Mouse (Mus musculus): ENCODE measurements around the gene Hecw2. TPM values are rescaled to one million over a fixed set of nuclear protein-coding genes. Genes with fewer than 3 reads are reported as not detected.

The Hecw2 gene
- polyA plus RNA-seq, 1 experiment from 2014 or later = 4.6 TPM

- no peak for ATAC-seq
- WGBS = 91% methylated on average over 7 of the region's 7 CpGs
These were observed 339.2 kb downstream of the Hecw2 start for GRCm38 (mm10) chr1:53855732-53856131.

GRCm38 (mm10) chr1:53852086-53852610, 342.8 kb downstream of the Hecw2 start:
- no peak for ATAC-seq
- 93% methylated on average over 3 of the region's 3 CpGs for WGBS
- Histone ChIP-seq H3K4me3 (replicated peaks; ENCODE audit: low read length) (no peak overlapping the region), H3K4me2 (ENCODE audit: low read length) (no peak overlapping the region), H3K27ac (ENCODE audit: low read length) (no peak overlapping the region), H3K4me1 (replicated peaks; ENCODE audit: control insufficient read depth, insufficient read depth, low read length) (no peaks in the 10 kb centered on the region), H3K27me3 (replicated peaks; ENCODE audit: control insufficient read depth, insufficient read depth, low read length) (no peaks in the 10 kb centered on the region), H3K9ac (replicated peaks; ENCODE audit: low read depth, low read length) (no peak overlapping the region), H3K9me3 (ENCODE audit: control insufficient read depth, low read length) (no peaks in the 10 kb centered on the region), H3K36me3 (ENCODE audit: control insufficient read depth, insufficient read depth) (no peaks in the 10 kb centered on the region)

More at GRCm38 (mm10) chr1:53855732-53856131, 339.2 kb downstream of the Hecw2 start:
- Histone ChIP-seq H3K36me3 (ENCODE audit: control insufficient read depth, insufficient read depth) (no peaks in the 10 kb centered on the region), H3K9ac (replicated peaks; ENCODE audit: low read depth, low read length) (no peak overlapping the region), H3K4me1 (replicated peaks; ENCODE audit: control insufficient read depth, insufficient read depth, low read length) (no peaks in the 10 kb centered on the region), H3K27ac (ENCODE audit: low read length) (no peak overlapping the region), H3K4me2 (ENCODE audit: low read length) (no peak overlapping the region), H3K27me3 (replicated peaks; ENCODE audit: control insufficient read depth, insufficient read depth, low read length) (no peaks in the 10 kb centered on the region), H3K9me3 (ENCODE audit: control insufficient read depth, low read length) (no peaks in the 10 kb centered on the region), H3K4me3 (replicated peaks; ENCODE audit: low read length) (no peak overlapping the region)

- WGBS = 81% methylated on average over 8 of the region's 8 CpGs
- Histone ChIP-seq H3K9ac (replicated peaks; ENCODE audit: low read depth, low read length) (no peak overlapping the region), H3K4me1 (replicated peaks; ENCODE audit: control insufficient read depth, insufficient read depth, low read length) (no peaks in the 10 kb centered on the region), H3K9me3 (ENCODE audit: control insufficient read depth, low read length) (no peaks in the 10 kb centered on the region), H3K4me3 (replicated peaks; ENCODE audit: low read length) (no peak overlapping the region), H3K4me2 (ENCODE audit: low read length) (no peak overlapping the region), H3K27me3 (replicated peaks; ENCODE audit: control insufficient read depth, insufficient read depth, low read length) (no peaks in the 10 kb centered on the region), H3K36me3 (ENCODE audit: control insufficient read depth, insufficient read depth) (no peaks in the 10 kb centered on the region), H3K27ac (ENCODE audit: low read length) (no peak overlapping the region)
- ATAC-seq = no peak
These were observed 343.6 kb downstream of the Hecw2 start for GRCm38 (mm10) chr1:53851334-53851733.

DNA sequence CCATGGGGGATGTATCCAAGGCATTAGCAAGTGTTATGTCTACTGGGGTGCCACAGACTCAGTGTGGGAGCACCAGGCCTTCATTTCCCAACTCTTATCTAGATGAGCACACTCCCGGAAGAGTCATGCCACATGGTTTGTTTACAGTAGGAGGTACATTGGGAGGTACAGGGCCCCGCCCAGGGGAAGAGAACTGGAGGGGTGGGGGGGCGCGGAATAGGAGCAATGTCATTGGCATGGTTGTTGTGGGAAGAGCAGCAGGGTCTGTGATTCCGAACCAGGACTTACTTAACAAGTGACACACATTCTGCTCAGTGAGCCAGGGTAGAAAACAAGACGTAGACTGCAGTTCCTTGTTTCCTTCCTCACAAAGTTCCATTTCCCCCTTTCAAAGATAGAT, 344.1 kb downstream of the Hecw2 start:
- no peak for ATAC-seq

GRCm38 (mm10) chr1:53846665-53847237, 348.2 kb downstream of the Hecw2 start:
- Histone ChIP-seq H3K9ac (replicated peaks; ENCODE audit: low read depth, low read length) (no peak overlapping the region), H3K36me3 (ENCODE audit: control insufficient read depth, insufficient read depth) (no peaks in the 10 kb centered on the region), H3K27me3 (replicated peaks; ENCODE audit: control insufficient read depth, insufficient read depth, low read length) (no peaks in the 10 kb centered on the region), H3K4me1 (replicated peaks; ENCODE audit: control insufficient read depth, insufficient read depth, low read length) (no peaks in the 10 kb centered on the region), H3K9me3 (ENCODE audit: control insufficient read depth, low read length) (no peaks in the 10 kb centered on the region), H3K4me3 (replicated peaks; ENCODE audit: low read length) (no peak overlapping the region), H3K4me2 (ENCODE audit: low read length) (no peak overlapping the region), H3K27ac (ENCODE audit: low read length) (no peak overlapping the region)
- ATAC-seq = no peak
- WGBS = 50% methylated on average over 2 of the region's 2 CpGs

More for the DNA sequence above, 344.1 kb downstream of the Hecw2 start:
- Histone ChIP-seq H3K9me3 (ENCODE audit: control insufficient read depth, low read length) (no peaks in the 10 kb centered on the region), H3K4me3 (replicated peaks; ENCODE audit: low read length) (no peak overlapping the region), H3K4me2 (ENCODE audit: low read length) (no peak overlapping the region), H3K27me3 (replicated peaks; ENCODE audit: control insufficient read depth, insufficient read depth, low read length) (no peaks in the 10 kb centered on the region), H3K36me3 (ENCODE audit: control insufficient read depth, insufficient read depth) (no peaks in the 10 kb centered on the region), H3K27ac (ENCODE audit: low read length) (no peak overlapping the region), H3K9ac (replicated peaks; ENCODE audit: low read depth, low read length) (no peak overlapping the region), H3K4me1 (replicated peaks; ENCODE audit: control insufficient read depth, insufficient read depth, low read length) (no peaks in the 10 kb centered on the region)
- 95% methylated on average over 6 of the region's 6 CpGs for WGBS

GRCm38 (mm10) chr1:53845854-53846253, 349.1 kb downstream of the Hecw2 start:
- H3K9me3 ChIP-seq (ENCODE audit: control insufficient read depth, low read length) = no peaks in the 10 kb centered on the region
- H3K36me3 ChIP-seq (ENCODE audit: control insufficient read depth, insufficient read depth) = no peaks in the 10 kb centered on the region
- H3K27me3 ChIP-seq (replicated peaks; ENCODE audit: control insufficient read depth, insufficient read depth, low read length) = no peaks in the 10 kb centered on the region
- H3K4me1 ChIP-seq (replicated peaks; ENCODE audit: control insufficient read depth, insufficient read depth, low read length) = no peaks in the 10 kb centered on the region
- 84% methylated on average over 8 of the region's 8 CpGs for whole genome bisulfite sequencing
- no peak overlapping the region for H3K9ac ChIP-seq (replicated peaks; ENCODE audit: low read depth, low read length)
- no peak overlapping the region for H3K4me2 ChIP-seq (ENCODE audit: low read length)
- no peak overlapping the region for H3K4me3 ChIP-seq (replicated peaks; ENCODE audit: low read length)
- ATAC-seq = no peak
- no peak overlapping the region for H3K27ac ChIP-seq (ENCODE audit: low read length)

GRCm38 (mm10) chr1:53844914-53845612, 349.9 kb downstream of the Hecw2 start:
- WGBS = 65% methylated on average over 5 of the region's 5 CpGs
- Histone ChIP-seq H3K36me3 (ENCODE audit: control insufficient read depth, insufficient read depth) (no peaks in the 10 kb centered on the region), H3K4me2 (ENCODE audit: low read length) (no peak overlapping the region), H3K27me3 (replicated peaks; ENCODE audit: control insufficient read depth, insufficient read depth, low read length) (no peaks in the 10 kb centered on the region), H3K27ac (ENCODE audit: low read length) (no peak overlapping the region), H3K9ac (replicated peaks; ENCODE audit: low read depth, low read length) (no peak overlapping the region), H3K9me3 (ENCODE audit: control insufficient read depth, low read length) (no peaks in the 10 kb centered on the region), H3K4me3 (replicated peaks; ENCODE audit: low read length) (no peak overlapping the region), H3K4me1 (replicated peaks; ENCODE audit: control insufficient read depth, insufficient read depth, low read length) (no peaks in the 10 kb centered on the region)
- ATAC-seq = no peak

GRCm38 (mm10) chr1:53844122-53844913, 350.6 kb downstream of the Hecw2 start:
- no peaks in the 10 kb centered on the region for H3K27me3 ChIP-seq (replicated peaks; ENCODE audit: control insufficient read depth, insufficient read depth, low read length)
- WGBS = 87% methylated on average over 8 of the region's 8 CpGs
- H3K9me3 ChIP-seq (ENCODE audit: control insufficient read depth, low read length) = no peaks in the 10 kb centered on the region
- no peak overlapping the region for H3K4me2 ChIP-seq (ENCODE audit: low read length)
- no peak overlapping the region for H3K4me3 ChIP-seq (replicated peaks; ENCODE audit: low read length)
- H3K9ac ChIP-seq (replicated peaks; ENCODE audit: low read depth, low read length) = no peak overlapping the region
- no peaks in the 10 kb centered on the region for H3K4me1 ChIP-seq (replicated peaks; ENCODE audit: control insufficient read depth, insufficient read depth, low read length)
- no peak overlapping the region for H3K27ac ChIP-seq (ENCODE audit: low read length)
- no peak for ATAC-seq
- no peaks in the 10 kb centered on the region for H3K36me3 ChIP-seq (ENCODE audit: control insufficient read depth, insufficient read depth)

DNA sequence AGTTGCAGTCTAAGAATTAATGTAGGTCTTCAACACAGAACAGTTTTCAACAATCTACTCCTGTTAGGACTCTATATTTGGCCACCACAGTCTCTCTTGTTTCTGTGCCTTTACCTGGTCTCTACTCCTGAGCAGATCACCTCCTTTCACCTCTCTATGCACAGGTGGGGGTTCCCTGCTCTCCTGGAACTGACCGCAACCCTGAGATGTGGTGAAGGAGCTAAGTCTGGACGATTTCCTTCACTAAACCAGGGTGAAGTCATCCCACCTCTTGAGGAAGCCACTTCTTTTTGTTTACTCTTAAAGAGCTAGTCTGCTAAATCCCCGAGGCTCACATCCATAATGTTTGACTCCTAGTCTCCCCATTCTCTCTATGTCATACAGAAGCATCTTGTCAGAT, 351.9 kb downstream of the Hecw2 start:
- 75% methylated on average over 3 of the region's 3 CpGs for WGBS
- H3K27ac ChIP-seq (ENCODE audit: low read length) = no peak overlapping the region

More for the DNA sequence above, 351.9 kb downstream of the Hecw2 start:
- no peaks in the 10 kb centered on the region for H3K4me1 ChIP-seq (replicated peaks; ENCODE audit: control insufficient read depth, insufficient read depth, low read length)
- no peak overlapping the region for H3K9ac ChIP-seq (replicated peaks; ENCODE audit: low read depth, low read length)
- no peak overlapping the region for H3K4me3 ChIP-seq (replicated peaks; ENCODE audit: low read length)
- H3K9me3 ChIP-seq (ENCODE audit: control insufficient read depth, low read length) = no peaks in the 10 kb centered on the region
- ATAC-seq = no peak
- no peak overlapping the region for H3K4me2 ChIP-seq (ENCODE audit: low read length)
- no peaks in the 10 kb centered on the region for H3K27me3 ChIP-seq (replicated peaks; ENCODE audit: control insufficient read depth, insufficient read depth, low read length)
- H3K36me3 ChIP-seq (ENCODE audit: control insufficient read depth, insufficient read depth) = no peaks in the 10 kb centered on the region

Measured in forebrain, embryonic 16.5 days (tissue).